ENCODE assay signal across 8 mouse cellular contexts in the genomic region with DNA sequence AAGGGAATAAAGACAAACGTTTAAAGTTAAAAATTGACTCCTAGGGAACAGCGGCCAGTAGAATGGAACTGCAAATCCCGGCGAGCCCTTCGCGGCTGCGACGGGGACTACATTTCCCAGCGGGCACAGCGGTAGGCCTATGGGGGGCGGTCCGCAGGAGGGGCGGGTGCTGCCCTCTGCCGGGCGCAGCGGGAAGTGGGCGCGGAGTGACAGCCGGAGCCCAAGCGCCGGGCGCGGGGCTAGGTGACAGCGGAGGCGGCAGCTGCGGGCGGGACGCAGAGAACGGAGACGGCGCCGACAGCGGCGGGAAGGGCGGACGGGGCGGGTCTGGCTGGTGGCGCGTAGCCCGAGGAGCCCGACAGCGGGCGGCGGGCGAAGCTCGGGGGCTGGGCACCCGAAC. TPM values are rescaled to one million over a fixed set of nuclear protein-coding genes. Genes with fewer than 3 reads are reported as not detected.
A peak's percentile ranks its signal among the peaks of the same experiment; 100 is the strongest.
DNase-seq lines count a peak whose midpoint lies in the region; ATAC-seq and TF ChIP-seq lines count a peak whose summit lies in the region.

Tfeb (plus strand) TSS at position 175 of the 400 bp plus-strand sequence.

- peak; percentile 84 for ATAC-seq in embryonic facial prominence, embryonic 14.5 days (ENCODE audit: low read depth)
- peak; percentile 34 for ATAC-seq in limb, embryonic 12.5 days (ENCODE audit: insufficient number of reproducible peaks, insufficient read depth, low FRiP score, low TSS enrichment, low read depth)
- peak; percentile 80 for ATAC-seq in midbrain, embryonic 14.5 days (ENCODE audit: low FRiP score, low TSS enrichment)

- H3K36me3 ChIP-seq in embryonic facial prominence, embryonic 14.5 days (ENCODE audit: control insufficient read depth, insufficient read depth, low read length): no peaks in the 10 kb centered on the region
- no peaks in the 10 kb centered on the region for H3K36me3 ChIP-seq in heart, adult 2 months (ENCODE audit: control insufficient read depth, insufficient read depth, low read length)
- H3K36me3 ChIP-seq in limb, embryonic 12.5 days: no peaks in the 10 kb centered on the region
- H3K36me3 ChIP-seq in midbrain, embryonic 14.5 days (ENCODE audit: control insufficient read depth, insufficient read depth, low read length): no peaks in the 10 kb centered on the region

- H3K4me1 ChIP-seq in bone marrow, adult 2 months (ENCODE audit: control insufficient read depth, insufficient read depth, low read length): peaks cover 2% of the 10 kb centered on the region; the same call in 1 of the 2 replicates
- H3K4me1 ChIP-seq in embryonic facial prominence, embryonic 14.5 days (ENCODE audit: control insufficient read depth, insufficient read depth, low read length): 0 out of 2 replicates have a peak, but pooled peaks cover 13% of the 10 kb centered on the region
- H3K4me1 ChIP-seq in heart, adult 2 months (ENCODE audit: control insufficient read depth, insufficient read depth, low read length): peaks cover 10% of the 10 kb centered on the region
- peaks cover 27% of the 10 kb centered on the region for H3K4me1 ChIP-seq in limb, embryonic 12.5 days (replicated peaks)
- peaks cover 13% of the 10 kb centered on the region for H3K4me1 ChIP-seq in midbrain, embryonic 14.5 days (ENCODE audit: control insufficient read depth, insufficient read depth, low read length)

- H3K4me2 ChIP-seq in embryonic facial prominence, embryonic 14.5 days (ENCODE audit: low read depth, low read length): peak within 1 kb of the TSS; percentile 95
- H3K4me2 ChIP-seq in limb, embryonic 12.5 days: peak within 1 kb of the TSS; percentile 98
- H3K4me2 ChIP-seq in midbrain, embryonic 14.5 days (ENCODE audit: low read length): peak within 1 kb of the TSS; percentile 95

- H3K9me3 ChIP-seq in embryonic facial prominence, embryonic 14.5 days (ENCODE audit: control insufficient read depth, low read length): no peaks in the 10 kb centered on the region
- no peaks in the 10 kb centered on the region for H3K9me3 ChIP-seq in limb, embryonic 12.5 days
- H3K9me3 ChIP-seq in midbrain, embryonic 14.5 days (ENCODE audit: control insufficient read depth, low read length): no peaks in the 10 kb centered on the region

- peak; percentile 89 for TF ChIP-seq CTCF in bone marrow, adult 2 months (IDR thresholded peaks at IDR 0.05; ENCODE audit: control insufficient read depth, insufficient read depth, low read length)
- no peak; the same call in 1 of the 2 replicates for TF ChIP-seq CTCF in heart, adult 2 months (IDR thresholded peaks at IDR 0.05)

- under 1% methylated on average over 47 of the region's 47 CpGs for whole genome bisulfite sequencing in bone marrow, adult 2 months
- under 1% methylated on average over 28 of the region's 47 CpGs for WGBS in embryonic facial prominence, embryonic 14.5 days
- WGBS in heart, adult 2 months: under 1% methylated on average over 47 of the region's 47 CpGs
- under 1% methylated on average over 46 of the region's 47 CpGs for WGBS in limb, embryonic 12.5 days
- under 1% methylated on average over 47 of the region's 47 CpGs for WGBS in midbrain, embryonic 14.5 days

- peak; percentile 54; the same call in 1 of the 2 replicates for TF ChIP-seq EP300 in heart, adult 2 months (IDR thresholded peaks at IDR 0.05; ENCODE audit: insufficient read depth, low read depth, low read length)

- intact Hi-C loops in heart, adult 2 months (cut with DNase I): loop anchor here (2.0 kb wide), 1 partner anchor 42 kb away; the partner anchor contains the start of genes Gm21981 and Prickle4

- H3K27ac ChIP-seq in bone marrow, adult 2 months (ENCODE audit: control insufficient read depth, insufficient read depth, low read depth, low read length, poor library complexity): peak within 1 kb of the TSS; percentile 97
- peak within 1 kb of the TSS; percentile 66 for H3K27ac ChIP-seq in embryonic facial prominence, embryonic 14.5 days (replicated peaks; ENCODE audit: low read depth, low read length)
- peak within 1 kb of the TSS; percentile 99 for H3K27ac ChIP-seq in heart, adult 2 months
- peak within 1 kb of the TSS; percentile 84 for H3K27ac ChIP-seq in limb, embryonic 12.5 days
- no peak within 1 kb of the TSS for H3K27ac ChIP-seq in midbrain, embryonic 14.5 days (replicated peaks; ENCODE audit: low read depth, low read length)

- peaks cover 1% of the 10 kb centered on the region; the same call in 1 of the 2 replicates for H3K79me2 ChIP-seq in heart, adult 2 months (replicated peaks; ENCODE audit: control insufficient read depth, insufficient read depth, low read length)

- peak; percentile 87 for DNase-seq in 416B (ENCODE audit: low read depth)
- peak; percentile 95 for DNase-seq in embryonic facial prominence, embryonic 14.5 days (ENCODE audit: low spot score)
- peak; percentile 97 to 99 for DNase-seq in heart, adult 2 months
- DNase-seq in kidney, adult 8-10 months: peak; percentile 94 to 98
- peak; percentile 98 for DNase-seq in midbrain, embryonic 14.5 days
- DNase-seq in spleen, adult 12 weeks (ENCODE audit: low spot score): peak; percentile 95

- peak; percentile 60; the same call in 1 of the 2 replicates for TF ChIP-seq POLR2A in bone marrow, adult 2 months (IDR thresholded peaks at IDR 0.05; ENCODE audit: borderline replicate concordance, control insufficient read depth, low read depth, low read length)
- peak; percentile 40; the same call in 1 of the 2 replicates for TF ChIP-seq POLR2A in heart, adult 2 months (IDR thresholded peaks at IDR 0.05; ENCODE audit: insufficient read depth, low read depth, low read length)

- H3K9ac ChIP-seq in embryonic facial prominence, embryonic 14.5 days (ENCODE audit: low read depth, low read length): peak within 1 kb of the TSS; percentile 74
- H3K9ac ChIP-seq in heart, adult 2 months (ENCODE audit: low read depth, low read length): peak within 1 kb of the TSS; percentile 98
- peak within 1 kb of the TSS; percentile 69 for H3K9ac ChIP-seq in limb, embryonic 12.5 days (replicated peaks)
- peak within 1 kb of the TSS; percentile 50 for H3K9ac ChIP-seq in midbrain, embryonic 14.5 days (replicated peaks; ENCODE audit: low read length)

- H3K4me3 ChIP-seq in bone marrow, adult 2 months (replicated peaks; ENCODE audit: control insufficient read depth, low read depth, low read length): peak within 1 kb of the TSS; percentile 80
- peak within 1 kb of the TSS; percentile 59 for H3K4me3 ChIP-seq in embryonic facial prominence, embryonic 14.5 days (ENCODE audit: low read depth, low read length)
- H3K4me3 ChIP-seq in heart, adult 2 months: peak within 1 kb of the TSS; percentile 90
- H3K4me3 ChIP-seq in limb, embryonic 12.5 days (replicated peaks): peak within 1 kb of the TSS; percentile 74
- peak within 1 kb of the TSS; percentile 56 for H3K4me3 ChIP-seq in midbrain, embryonic 14.5 days (replicated peaks; ENCODE audit: low read depth, low read length)

- H3K27me3 ChIP-seq in embryonic facial prominence, embryonic 14.5 days (replicated peaks; ENCODE audit: control insufficient read depth, insufficient read depth, low read length): peaks cover 11% of the 10 kb centered on the region; the same call in 1 of the 2 replicates
- H3K27me3 ChIP-seq in heart, adult 2 months (ENCODE audit: control insufficient read depth, insufficient read depth, low read length): no peaks in the 10 kb centered on the region
- peaks cover 25% of the 10 kb centered on the region for H3K27me3 ChIP-seq in limb, embryonic 12.5 days
- peaks cover 23% of the 10 kb centered on the region for H3K27me3 ChIP-seq in midbrain, embryonic 14.5 days (ENCODE audit: control insufficient read depth, insufficient read depth, low read length)

RNA-seq across cellular contexts. Expression of gene Tfeb, which starts in this region (rescaled TPM):
- polyA plus RNA-seq in bone marrow, adult 2 months (2011; ENCODE audit: insufficient read depth, insufficient read length, low replicate concordance, missing spikeins): 22.6 and 43.7 TPM in 2 replicates
- polyA plus RNA-seq in embryonic facial prominence, embryonic 14.5 days (2014; fragmentation: Nextera tagmentation; extraction: Ambion mirVana): 8.6 and 9.7 TPM in 2 replicates
- total RNA-seq in heart, adult 2 months (2021): 10 to 100 TPM; 36.8 to 42.7 TPM
- polyA plus RNA-seq in heart, adult 2 months (2012; rRNA removed): 33.5 and 35.1 TPM in 2 replicates
- 8.6 and 8.8 TPM in 2 replicates for polyA plus RNA-seq in limb, embryonic 12.5 days (2016; fragmentation: Nextera tagmentation; extraction: Ambion mirVana)
- polyA plus RNA-seq in midbrain, embryonic 14.5 days (2014; fragmentation: Nextera tagmentation; extraction: Ambion mirVana): 1.6 and 2.7 TPM in 2 replicates

Comparison
In these comparisons a context has a peak if more than half of its experiments do, and no peak if none do; other contexts are left out.
1. ATAC-seq: peak in every context shown above with its lines; median percentile 84 in embryonic facial prominence, embryonic 14.5 days; 80 in midbrain, embryonic 14.5 days; 34 in limb, embryonic 12.5 days.